Mouse (Mus musculus): ENCODE results near the gene Atg16l2. TPM values are rescaled to one million over a fixed set of nuclear protein-coding genes. Genes with fewer than 3 reads are reported as not detected.

The Atg16l2 gene
- total and polyA plus RNA-seq, 3 experiments, result 7.9 to 8.8 TPM; not detected in 1

DNA sequence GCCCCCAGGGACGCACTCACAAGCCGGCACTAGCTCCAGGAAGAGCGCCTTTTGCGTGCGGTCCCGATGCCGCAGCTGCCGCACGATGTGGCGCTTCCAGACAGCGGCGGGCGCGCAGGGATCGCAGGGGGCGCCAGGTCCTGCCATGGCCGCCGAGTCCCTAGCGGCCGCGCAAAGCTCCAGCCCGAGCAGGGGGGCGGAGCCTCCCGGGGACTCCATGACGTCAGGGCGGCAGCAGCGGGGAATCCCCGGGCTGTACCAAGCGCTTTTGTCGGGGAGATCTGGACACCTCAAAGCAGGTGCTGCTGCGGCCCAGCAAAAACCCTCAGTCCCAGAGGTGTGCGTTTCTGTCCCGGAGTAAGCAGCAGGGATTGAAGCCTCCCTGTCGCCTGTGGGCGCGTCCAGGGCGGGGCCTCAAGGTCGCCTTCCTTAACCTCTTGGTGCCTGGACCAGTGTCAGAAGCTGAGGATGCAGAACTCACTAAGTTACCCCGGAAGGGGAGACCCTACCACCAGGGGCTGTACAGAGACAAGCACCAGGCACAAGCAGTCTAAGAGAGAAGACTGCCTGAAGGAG, at the start of gene Atg16l2 (continued):
- TF ChIP-seq MEF2A (IDR thresholded peaks at IDR 0.05; ENCODE audit: extremely low read depth, insufficient replicate concordance, low read depth, low read length, poor library complexity, severe bottlenecking) (0 out of 2 replicates have a peak, but pooled peaks have one; percentile 32), JUND (IDR thresholded peaks at IDR 0.05; ENCODE audit: low read depth, low read length) (no peak), GATA1 (IDR thresholded peaks at IDR 0.05; ENCODE audit: low read depth, low read length) (no peak), GABPA (IDR thresholded peaks at IDR 0.05; ENCODE audit: low read depth, low read length) (no peak)

DNA sequence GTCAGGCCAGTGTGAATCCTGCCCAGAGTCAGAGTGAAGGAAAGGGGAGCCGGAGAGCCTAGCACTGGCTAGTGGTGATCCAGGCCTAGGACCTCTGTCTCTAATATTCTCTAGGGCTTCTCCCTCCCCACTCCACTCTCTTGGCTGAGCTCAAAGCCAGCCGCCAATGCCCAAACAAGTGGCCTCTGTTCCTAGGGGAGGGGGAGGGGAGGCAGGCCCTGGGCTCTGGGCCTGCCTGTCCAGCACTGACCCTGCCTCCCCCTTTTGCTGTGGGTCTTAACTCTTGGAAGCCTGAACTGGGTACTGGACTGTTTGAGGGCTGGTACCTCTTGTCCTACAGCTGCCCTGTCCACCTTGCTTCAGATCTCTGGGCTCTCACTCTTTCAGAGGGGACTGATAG, 47.8 kb upstream of the Atg16l2 start:
- H3K27ac ChIP-seq (ENCODE audit: control insufficient read depth, low read depth, low read length), result no peak overlapping the region
- no peak overlapping the region for H3K9ac ChIP-seq (ENCODE audit: control insufficient read depth, low read depth, low read length, poor library complexity, severe bottlenecking)

DNA sequence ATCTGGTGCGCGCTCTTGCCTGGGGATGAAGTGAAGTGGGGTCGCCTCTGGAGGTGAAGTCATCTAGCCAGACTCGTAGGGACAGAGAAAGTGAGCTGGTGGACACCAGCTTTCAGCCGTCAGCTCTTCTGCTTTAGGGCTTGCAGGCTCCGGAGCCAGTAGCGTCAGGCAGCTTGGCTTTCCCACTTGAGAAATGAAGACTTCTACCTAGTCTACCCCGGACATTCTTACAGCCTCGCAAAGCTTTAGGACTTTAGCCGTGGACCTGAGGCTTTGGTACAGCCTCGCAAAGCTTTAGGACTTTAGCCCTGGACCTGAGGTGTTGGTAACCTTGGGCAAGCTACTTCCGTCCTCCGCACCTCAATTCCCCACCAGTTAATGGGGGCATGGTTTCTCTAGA, 46.3 kb upstream of the Atg16l2 start:
- no peak overlapping the region for H3K27ac ChIP-seq (ENCODE audit: control insufficient read depth, low read depth, low read length)
- H3K36me3 ChIP-seq (ENCODE audit: control insufficient read depth in 1 of 2, insufficient read depth in 2 of 2, low read length in 2 of 2), result no peaks in the 10 kb centered on the region; a peak in 1 of 4 replicates
- peaks cover 2 to 9% of the 10 kb centered on the region in 2 experiments; a peak in 2 of 4 replicates for H3K4me1 ChIP-seq (ENCODE audit: control insufficient read depth in 1 of 2, insufficient read depth in 2 of 2, low read length in 2 of 2)

More for the DNA sequence above, 47.8 kb upstream of the Atg16l2 start:
- no peak for TF ChIP-seq TAL1 (IDR thresholded peaks at IDR 0.05; ENCODE audit: low read length)
- TF ChIP-seq POLR2A (IDR thresholded peaks at IDR 0.05; ENCODE audit: control insufficient read depth in 1 of 2, insufficient read depth in 1 of 2, low read depth in 1 of 2, low read length in 2 of 2, poor library complexity in 1 of 2), result no peak
- Histone ChIP-seq H3K27me3 (ENCODE audit: control insufficient read depth in 1 of 2, insufficient read depth in 2 of 2, low read length in 2 of 2) (no peaks in the 10 kb centered on the region), H3K4me1 (ENCODE audit: control insufficient read depth in 1 of 2, insufficient read depth in 2 of 2, low read length in 2 of 2) (peaks cover 2 to 9% of the 10 kb centered on the region in 2 experiments; a peak in 2 of 4 replicates), H3K79me2 (ENCODE audit: control insufficient read depth, insufficient read depth, low read length, poor library complexity) (peaks cover 8% of the 10 kb centered on the region), H3K4me3 (ENCODE audit: control insufficient read depth in 1 of 2, insufficient read depth in 1 of 2, low read depth in 2 of 2, low read length in 2 of 2) (no peak overlapping the region), H3K36me3 (ENCODE audit: control insufficient read depth in 1 of 2, insufficient read depth in 2 of 2, low read length in 2 of 2) (no peaks in the 10 kb centered on the region; a peak in 1 of 4 replicates), H3K9me3 (replicated peaks; ENCODE audit: insufficient read depth, low read length) (no peaks in the 10 kb centered on the region)
- no peak for DNase-seq (ENCODE audit: low read depth, low spot score)

GRCm38 (mm10) chr7:101347767-101348270, 45.8 kb upstream of the Atg16l2 start, which contains the start of gene Arap1:
Arap1 (plus strand) TSS chr7:101348067.
- H3K9ac ChIP-seq (ENCODE audit: control insufficient read depth, low read depth, low read length, poor library complexity, severe bottlenecking), result peak within 1 kb of the TSS; percentile 84
- H3K4me1 ChIP-seq (ENCODE audit: control insufficient read depth in 1 of 2, insufficient read depth in 2 of 2, low read length in 2 of 2), result peaks cover 2 to 9% of the 10 kb centered on the region in 2 experiments; a peak in 2 of 4 replicates
- DNase-seq (ENCODE audit: low read depth, low spot score), result peak; percentile 85
- peak; percentile 74 to 83 for TF ChIP-seq POLR2A (IDR thresholded peaks at IDR 0.05; ENCODE audit: control insufficient read depth in 1 of 2, insufficient read depth in 1 of 2, low read depth in 1 of 2, low read length in 2 of 2, poor library complexity in 1 of 2)
- TF ChIP-seq MYC (IDR thresholded peaks at IDR 0.05; ENCODE audit: low read depth, low read length), result no peak
- TF ChIP-seq KAT2A (conservative IDR thresholded peaks at IDR 0.05; ENCODE audit: low read depth, low read length), result no peak
- no peak for TF ChIP-seq ZNF384 (IDR thresholded peaks at IDR 0.05; ENCODE audit: low read depth, low read length)
- no peak for TF ChIP-seq POLR2AphosphoS2 (IDR thresholded peaks at IDR 0.05; ENCODE audit: low read length)
- peak; percentile 90 for TF ChIP-seq MAX (IDR thresholded peaks at IDR 0.05; ENCODE audit: low read length)
- TF ChIP-seq MAFK (IDR thresholded peaks at IDR 0.05; ENCODE audit: borderline replicate concordance, low read depth, low read length), result no peak
- TF ChIP-seq GATA1 (IDR thresholded peaks at IDR 0.05; ENCODE audit: low read depth, low read length), result no peak
- no peak for TF ChIP-seq TAL1 (IDR thresholded peaks at IDR 0.05; ENCODE audit: low read length)
- TF ChIP-seq TBP (IDR thresholded peaks at IDR 0.05; ENCODE audit: low read depth, low read length), result 0 out of 2 replicates have a peak, but pooled peaks have one; percentile 14
- TF ChIP-seq ETS1 (IDR thresholded peaks at IDR 0.05; ENCODE audit: low read depth, low read length), result no peak
- no peak; the same call in 1 of the 2 replicates for TF ChIP-seq ZMIZ1 (IDR thresholded peaks at IDR 0.05; ENCODE audit: low read depth, low read length)
- TF ChIP-seq ELF1 (IDR thresholded peaks at IDR 0.05; ENCODE audit: low read depth, low read length), result peak; percentile 73
- TF ChIP-seq GABPA (IDR thresholded peaks at IDR 0.05; ENCODE audit: low read depth, low read length), result no peak
- TF ChIP-seq TCF12 (IDR thresholded peaks at IDR 0.05; ENCODE audit: low read depth, low read length), result no peak
- TF ChIP-seq POLR2AphosphoS5 (IDR thresholded peaks at IDR 0.05; ENCODE audit: borderline replicate concordance, low read depth, low read length), result no peak
- no peak for TF ChIP-seq SMC3 (IDR thresholded peaks at IDR 0.05; ENCODE audit: low read depth, low read length)
- TF ChIP-seq RCOR1 (IDR thresholded peaks at IDR 0.05; ENCODE audit: low read depth, low read length), result no peak
- TF ChIP-seq EP300 (IDR thresholded peaks at IDR 0.05; ENCODE audit: low read depth in 1 of 2, low read length in 2 of 2), result no peak

More for the DNA sequence above, 46.3 kb upstream of the Atg16l2 start:
- Histone ChIP-seq H3K4me3 (ENCODE audit: control insufficient read depth in 1 of 2, insufficient read depth in 1 of 2, low read depth in 2 of 2, low read length in 2 of 2) (peak overlapping the region; percentile 53 to 82), H3K9me3 (replicated peaks; ENCODE audit: insufficient read depth, low read length) (no peaks in the 10 kb centered on the region), H3K79me2 (ENCODE audit: control insufficient read depth, insufficient read depth, low read length, poor library complexity) (peaks cover 8% of the 10 kb centered on the region), H3K27me3 (ENCODE audit: control insufficient read depth in 1 of 2, insufficient read depth in 2 of 2, low read length in 2 of 2) (no peaks in the 10 kb centered on the region), H3K9ac (ENCODE audit: control insufficient read depth, low read depth, low read length, poor library complexity, severe bottlenecking) (peak overlapping the region; percentile 84)
- no peak for TF ChIP-seq RAD21 (IDR thresholded peaks at IDR 0.05; ENCODE audit: low read depth, low read length)
- peak; percentile 57 for DNase-seq (ENCODE audit: low read depth, low spot score)

More at GRCm38 (mm10) chr7:101347767-101348270, 45.8 kb upstream of the Atg16l2 start, which contains the start of gene Arap1:
- H3K79me2 ChIP-seq (ENCODE audit: control insufficient read depth, insufficient read depth, low read length, poor library complexity), result peaks cover 8% of the 10 kb centered on the region
- H3K27me3 ChIP-seq (ENCODE audit: control insufficient read depth in 1 of 2, insufficient read depth in 2 of 2, low read length in 2 of 2), result no peaks in the 10 kb centered on the region
- H3K36me3 ChIP-seq (ENCODE audit: control insufficient read depth in 1 of 2, insufficient read depth in 2 of 2, low read length in 2 of 2), result no peaks in the 10 kb centered on the region; a peak in 1 of 4 replicates
- H3K9me3 ChIP-seq (replicated peaks; ENCODE audit: insufficient read depth, low read length), result no peaks in the 10 kb centered on the region
- peak within 1 kb of the TSS; percentile 53 to 82 for H3K4me3 ChIP-seq (ENCODE audit: control insufficient read depth in 1 of 2, insufficient read depth in 1 of 2, low read depth in 2 of 2, low read length in 2 of 2)
- 0 out of 2 replicates have a peak within 1 kb of the TSS, but pooled peaks have one; percentile 17 for H3K27ac ChIP-seq (ENCODE audit: control insufficient read depth, low read depth, low read length)
